Mouse (Mus musculus): ENCODE results near the gene Plekha4. TPM values are rescaled to one million over a fixed set of nuclear protein-coding genes. Genes with fewer than 3 reads are reported as not detected.

The Plekha4 gene
- total and polyA plus RNA-seq, 2 experiments from 2014 or later = 1.2 to 2.9 TPM

GRCm38 (mm10) chr7:45551512-45551883 lies 25.4 kb downstream of the Plekha4 start:
- Histone ChIP-seq H3K4me1 (ENCODE audit: insufficient read depth) (no peaks in the 10 kb centered on the region), H3K4me3 (ENCODE audit: low read depth, low read length) (no peak overlapping the region), H3K9ac (no peak overlapping the region), H3K36me3 (ENCODE audit: insufficient read depth) (no peaks in the 10 kb centered on the region), H3K4me2 (ENCODE audit: low read depth) (no peak overlapping the region), H3K27ac (ENCODE audit: low read depth, low read length) (no peak overlapping the region), H3K27me3 (ENCODE audit: insufficient read depth, low read length) (no peaks in the 10 kb centered on the region), H3K9me3 (ENCODE audit: low read length) (no peaks in the 10 kb centered on the region)
- no peak for DNase-seq
- TF ChIP-seq CTCF (IDR thresholded peaks at IDR 0.05; ENCODE audit: low read depth) = no peak
- 83% methylated on average over 8 of the region's 8 CpGs for WGBS
- no peak for ATAC-seq

DNA sequence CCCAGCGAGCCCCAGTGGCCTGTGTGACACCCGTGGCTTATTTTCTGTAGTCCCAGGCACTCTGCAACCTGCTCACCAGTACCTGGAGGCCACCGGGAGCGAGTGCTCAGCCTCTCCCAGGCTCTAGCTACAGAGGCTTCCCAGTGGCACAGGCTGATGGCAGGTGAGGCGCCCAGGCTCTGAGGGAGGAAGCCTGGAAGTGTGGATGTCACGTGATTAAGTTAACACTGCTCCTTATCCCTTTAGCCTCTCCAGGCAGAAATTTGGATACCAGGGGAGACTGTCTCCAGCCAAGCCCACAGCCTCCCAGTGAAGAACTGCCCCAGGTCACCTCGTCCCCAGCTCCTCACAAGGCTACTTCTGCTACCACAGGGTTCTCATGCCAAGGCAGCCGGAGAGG lies 27.4 kb downstream of the Plekha4 start:
- Histone ChIP-seq H3K27me3 (ENCODE audit: insufficient read depth, low read length) (no peaks in the 10 kb centered on the region), H3K4me3 (ENCODE audit: low read depth, low read length) (no peak overlapping the region), H3K4me1 (ENCODE audit: insufficient read depth) (no peaks in the 10 kb centered on the region), H3K4me2 (ENCODE audit: low read depth) (no peak overlapping the region), H3K36me3 (ENCODE audit: insufficient read depth) (no peaks in the 10 kb centered on the region), H3K9me3 (ENCODE audit: low read length) (no peaks in the 10 kb centered on the region), H3K27ac (ENCODE audit: low read depth, low read length) (no peak overlapping the region), H3K9ac (no peak overlapping the region)
- 69% methylated on average over 8 of the region's 8 CpGs for WGBS
- TF ChIP-seq CTCF (IDR thresholded peaks at IDR 0.05; ENCODE audit: low read depth) = no peak
- ATAC-seq (no peak), DNase-seq (no peak)

DNA sequence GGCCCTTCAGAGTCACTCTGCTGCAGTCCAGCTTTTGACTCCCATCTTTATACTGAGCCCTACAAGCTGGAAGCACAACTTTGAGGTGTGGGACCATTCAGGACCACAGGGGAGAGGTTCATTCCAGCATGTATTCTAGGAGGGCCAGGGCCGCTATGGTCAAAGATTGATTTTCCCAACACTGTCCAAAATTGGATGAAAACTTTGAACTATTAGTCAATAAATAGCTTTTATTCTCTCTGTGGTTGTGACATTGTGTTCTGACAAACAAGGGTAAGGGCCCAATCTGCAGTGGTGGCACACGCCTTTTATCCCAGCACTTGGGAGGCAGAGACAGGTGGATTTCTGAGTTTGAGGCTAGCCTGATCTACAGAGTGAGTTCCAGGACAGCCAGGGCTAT lies 27.9 kb downstream of the Plekha4 start:
- H3K9me3 ChIP-seq (ENCODE audit: low read length) = no peaks in the 10 kb centered on the region
- H3K4me1 ChIP-seq (ENCODE audit: insufficient read depth) = no peaks in the 10 kb centered on the region
- no peaks in the 10 kb centered on the region for H3K36me3 ChIP-seq (ENCODE audit: insufficient read depth)
- no peaks in the 10 kb centered on the region for H3K27me3 ChIP-seq (ENCODE audit: insufficient read depth, low read length)
- no peak overlapping the region for H3K4me2 ChIP-seq (ENCODE audit: low read depth)
- no peak overlapping the region for H3K9ac ChIP-seq
- no peak for TF ChIP-seq CTCF (IDR thresholded peaks at IDR 0.05; ENCODE audit: low read depth)
- ATAC-seq (no peak), DNase-seq (no peak)
- 93% methylated on average over 2 of the region's 2 CpGs for WGBS
- no peak overlapping the region for H3K27ac ChIP-seq (ENCODE audit: low read depth, low read length)
- H3K4me3 ChIP-seq (ENCODE audit: low read depth, low read length) = no peak overlapping the region

- Histone ChIP-seq H3K9me3 (ENCODE audit: low read length) (no peaks in the 10 kb centered on the region), H3K27me3 (ENCODE audit: insufficient read depth, low read length) (no peaks in the 10 kb centered on the region), H3K4me1 (ENCODE audit: insufficient read depth) (no peaks in the 10 kb centered on the region), H3K4me3 (ENCODE audit: low read depth, low read length) (no peak within 1 kb of the TSS), H3K36me3 (ENCODE audit: insufficient read depth) (no peaks in the 10 kb centered on the region), H3K9ac (no peak within 1 kb of the TSS), H3K4me2 (ENCODE audit: low read depth) (no peak within 1 kb of the TSS), H3K27ac (ENCODE audit: low read depth, low read length) (no peak within 1 kb of the TSS)
- DNase-seq (no peak), ATAC-seq (no peak)
- 40% methylated on average over 8 of the region's 8 CpGs for WGBS
- no peak for TF ChIP-seq CTCF (IDR thresholded peaks at IDR 0.05; ENCODE audit: low read depth)
Measured at GRCm38 (mm10) chr7:45554744-45555143, 28.6 kb downstream of the Plekha4 start, which contains the start of gene Hsd17b14. TSS of gene Hsd17b14 (plus strand) at chr7:45554893.

GRCm38 (mm10) chr7:45555787-45556186 lies 29.7 kb downstream of the Plekha4 start:
- no peak for ATAC-seq
- no peaks in the 10 kb centered on the region for H3K4me1 ChIP-seq (ENCODE audit: insufficient read depth)
- H3K4me2 ChIP-seq (ENCODE audit: low read depth) = no peak overlapping the region
- 20% methylated on average over 8 of the region's 8 CpGs for WGBS
- TF ChIP-seq CTCF (IDR thresholded peaks at IDR 0.05; ENCODE audit: low read depth) = peak; percentile 73
- no peak overlapping the region for H3K27ac ChIP-seq (ENCODE audit: low read depth, low read length)
- DNase-seq = peak; percentile 59
- no peaks in the 10 kb centered on the region for H3K36me3 ChIP-seq (ENCODE audit: insufficient read depth)
- no peak overlapping the region for H3K9ac ChIP-seq
- H3K9me3 ChIP-seq (ENCODE audit: low read length) = no peaks in the 10 kb centered on the region
- H3K4me3 ChIP-seq (ENCODE audit: low read depth, low read length) = no peak overlapping the region
- no peaks in the 10 kb centered on the region for H3K27me3 ChIP-seq (ENCODE audit: insufficient read depth, low read length)

- WGBS = 60% methylated on average over 6 of the region's 6 CpGs
- TF ChIP-seq CTCF (IDR thresholded peaks at IDR 0.05; ENCODE audit: low read depth) = no peak
- no peak overlapping the region for H3K4me2 ChIP-seq (ENCODE audit: low read depth)
Measured at GRCm38 (mm10) chr7:45558907-45559306, 32.8 kb downstream of the Plekha4 start.

GRCm38 (mm10) chr7:45560241-45560640 lies 34.1 kb downstream of the Plekha4 start:
- Histone ChIP-seq H3K4me3 (ENCODE audit: low read depth, low read length) (no peak overlapping the region), H3K27ac (ENCODE audit: low read depth, low read length) (no peak overlapping the region), H3K27me3 (ENCODE audit: insufficient read depth, low read length) (no peaks in the 10 kb centered on the region), H3K9me3 (ENCODE audit: low read length) (no peaks in the 10 kb centered on the region), H3K4me2 (ENCODE audit: low read depth) (no peak overlapping the region), H3K4me1 (ENCODE audit: insufficient read depth) (no peaks in the 10 kb centered on the region), H3K36me3 (ENCODE audit: insufficient read depth) (no peaks in the 10 kb centered on the region), H3K9ac (no peak overlapping the region)
- ATAC-seq (no peak), DNase-seq (no peak)
- TF ChIP-seq CTCF (IDR thresholded peaks at IDR 0.05; ENCODE audit: low read depth) = no peak
- WGBS = 88% methylated on average over 7 of the region's 7 CpGs

More at GRCm38 (mm10) chr7:45558907-45559306, 32.8 kb downstream of the Plekha4 start:
- no peak overlapping the region for H3K4me3 ChIP-seq (ENCODE audit: low read depth, low read length)
- no peaks in the 10 kb centered on the region for H3K36me3 ChIP-seq (ENCODE audit: insufficient read depth)
- no peak for DNase-seq
- H3K27me3 ChIP-seq (ENCODE audit: insufficient read depth, low read length) = no peaks in the 10 kb centered on the region
- H3K9me3 ChIP-seq (ENCODE audit: low read length) = no peaks in the 10 kb centered on the region
- ATAC-seq = no peak
- H3K9ac ChIP-seq = no peak overlapping the region
- no peak overlapping the region for H3K27ac ChIP-seq (ENCODE audit: low read depth, low read length)
- no peaks in the 10 kb centered on the region for H3K4me1 ChIP-seq (ENCODE audit: insufficient read depth)
